Mouse (Mus musculus) gastrocnemius, postnatal 14 days (tissue): ENCODE results near the gene Uty. TPM values are rescaled to one million over a fixed set of nuclear protein-coding genes. Genes with fewer than 3 reads are reported as not detected.

Experiments used
- DNase-seq: peaks from one replicate; pipeline ENCODE4 v3.0.0; 2021; ENCODE audit warnings: mixed read lengths
- intact Hi-C: fragments of 180-260 bp; cut with DNase I; formaldehyde crosslinking; loops from one replicate; pipeline ENCODE4 v1.15.1; 2025; ENCODE audit warnings: low total_unique reads
- long read RNA-seq, 2 experiments: library from polyadenylated mRNA; stranded (forward); transcript quantifications; one replicate each; pipeline ENCODE4 v2.0.0; 2021
- total RNA-seq, 2 experiments: library from RNA; stranded (reverse); gene quantifications; 2 replicates each; pipeline ENCODE4 v1.2.3; 2021

Uty gene
- total RNA-seq = 10 to 100 TPM in 1 of 2 experiments, not detected in 1; 17.4 TPM
- long read RNA-seq, experiment 1, full-length matches to known transcripts = 1 of 9 reads
- long read RNA-seq, experiment 1, partial matches to known transcripts = 2 of 9 reads
- long read RNA-seq, experiment 1, other reads (novel, unspliced or antisense) = 6 of 9 reads
- long read RNA-seq, experiment 2 = 0 reads

GRCm38 (mm10) chrY:1245426-1245863 lies at the start of gene Uty:
TSS of gene Uty (minus strand) at chrY:1245759.
- intact Hi-C loops = no loop called here
- no peak for DNase-seq

- DNase-seq = no peak
- intact Hi-C loops = no loop called here
Measured at GRCm38 (mm10) chrY:1293708-1294107, 48.1 kb upstream of the Uty start.

GRCm38 (mm10) chrY:1286171-1286795 lies 40.7 kb upstream of the Uty start, which contains the start of gene Ddx3y:
TSS of gene Ddx3y (minus strand) at chrY:1286629.
- intact Hi-C loops = no loop called here
- no peak for DNase-seq

GRCm38 (mm10) chrY:1285735-1286134 lies 40.2 kb upstream of the Uty start:
- DNase-seq = no peak
- intact Hi-C loops = no loop called here

- intact Hi-C loops = no loop called here
- DNase-seq = no peak
Measured at GRCm38 (mm10) chrY:1246117-1246516, 558 bp upstream of the Uty start.

GRCm38 (mm10) chrY:1244940-1245339 lies 619 bp downstream of the Uty start:
- DNase-seq = no peak
- intact Hi-C loops = no loop called here

- intact Hi-C loops = no loop called here
- no peak for DNase-seq
Measured at GRCm38 (mm10) chrY:1244421-1244820, 1.1 kb downstream of the Uty start.

GRCm38 (mm10) chrY:1220001-1220400 lies 25.6 kb downstream of the Uty start:
- no peak for DNase-seq
- intact Hi-C loops = no loop called here

- no peak for DNase-seq
Measured at GRCm38 (mm10) chrY:1178476-1178875, 67.1 kb downstream of the Uty start.

GRCm38 (mm10) chrY:1163054-1163453 lies 82.5 kb downstream of the Uty start:
- no peak for DNase-seq
- intact Hi-C loops = no loop called here

More at GRCm38 (mm10) chrY:1178476-1178875, 67.1 kb downstream of the Uty start:
- intact Hi-C loops = no loop called here

GRCm38 (mm10) chrY:1116153-1116552 lies 129.4 kb downstream of the Uty start:
- intact Hi-C loops = no loop called here
- DNase-seq = no peak

GRCm38 (mm10) chrY:1114016-1114415 lies 131.5 kb downstream of the Uty start:
- intact Hi-C loops = no loop called here

More at GRCm38 (mm10) chrY:1114016-1114415, 131.5 kb downstream of the Uty start:
- no peak for DNase-seq

Other genes with a start within 250 kb of the Uty start
- 10 to 100 TPM in 1 of 2 experiments, not detected in 1; 47.3 TPM for gene Eif2s3y, start 235.2 kb downstream of the Uty start, total RNA-seq
- gene Ddx3y, start 40.9 kb upstream of the Uty start, total RNA-seq = 10 to 100 TPM in 1 of 2 experiments, not detected in 1; 57.5 TPM
- gene Usp9y, start 214.0 kb upstream of the Uty start, total RNA-seq = not detected